Mouse (Mus musculus) myocyte (in vitro differentiated cells): ENCODE data around the gene Il20.

Source experiments
- CEBPB ChIP-seq: IDR thresholded peaks from 2 replicates; pipeline ENCODE4 v1.6.1; 2011; ENCODE audit warnings: mild to moderate bottlenecking, moderate library complexity; ENCODE audit not compliant: poor library complexity, insufficient read depth, severe bottlenecking
- E2F4 ChIP-seq: IDR thresholded peaks from one replicate; pipeline ENCODE4 v1.6.1; 2011; ENCODE audit warnings: mild to moderate bottlenecking, control low read depth, moderate library complexity; ENCODE audit not compliant: insufficient read depth
- MAX ChIP-seq: IDR thresholded peaks from one replicate; pipeline ENCODE4 v1.6.1; 2011; ENCODE audit warnings: low read depth, mild to moderate bottlenecking, control low read depth
- MYOD1 ChIP-seq, 3 experiments: IDR thresholded peaks; one replicate each; pipeline ENCODE4 v1.6.1; 2011; ENCODE audit warnings: control low read depth in 2 of 3, low read depth in 2 of 3, mild to moderate bottlenecking in 2 of 3, moderate library complexity in 1 of 3; ENCODE audit not compliant: insufficient read length in 2 of 3, control insufficient read depth in 1 of 3
- MYOG ChIP-seq, 3 experiments: IDR thresholded peaks; one replicate each; pipeline ENCODE4 v1.6.1; 2011; ENCODE audit warnings: control low read depth in 2 of 3, low read depth in 2 of 3, mild to moderate bottlenecking in 2 of 3; ENCODE audit not compliant: insufficient read length in 2 of 3, control insufficient read depth in 1 of 3, insufficient read depth in 1 of 3
- POLR2A ChIP-seq: IDR thresholded peaks from one replicate; pipeline ENCODE4 v1.6.1; 2011; ENCODE audit warnings: low read depth, mild to moderate bottlenecking, control low read depth, moderate library complexity; ENCODE audit not compliant: insufficient read length
- POLR2AphosphoS2 ChIP-seq: IDR thresholded peaks from one replicate; pipeline ENCODE4 v1.6.1; 2011; ENCODE audit warnings: low read depth, control low read depth; ENCODE audit not compliant: insufficient read length
- REST ChIP-seq: IDR thresholded peaks from one replicate; pipeline ENCODE4 v1.6.1; 2011; ENCODE audit warnings: mild to moderate bottlenecking, control low read depth, moderate library complexity; ENCODE audit not compliant: insufficient read depth, insufficient read length
- TCF12 ChIP-seq: IDR thresholded peaks from one replicate; pipeline ENCODE4 v1.6.1; 2011; ENCODE audit warnings: mild to moderate bottlenecking, control low read depth; ENCODE audit not compliant: poor library complexity, insufficient read depth, severe bottlenecking
- USF1 ChIP-seq: IDR thresholded peaks from one replicate; pipeline ENCODE4 v1.6.1; 2011; ENCODE audit warnings: low read depth, mild to moderate bottlenecking, control low read depth, moderate library complexity

- TF ChIP-seq CEBPB (no peak), TCF12 (no peak), REST (no peak), POLR2A (no peak), MYOD1 (IDR thresholded peaks at IDR 0.05; ENCODE audit: control insufficient read depth in 1 of 3, insufficient read length in 2 of 3, low read depth in 2 of 3) (no peak), USF1 (no peak), E2F4 (no peak), MAX (no peak), POLR2AphosphoS2 (no peak), MYOG (IDR thresholded peaks at IDR 0.05; ENCODE audit: control insufficient read depth in 1 of 3, insufficient read depth in 1 of 3, insufficient read length in 2 of 3, low read depth in 2 of 3) (no peak)
Observed at GRCm38 (mm10) chr1:130864741-130865140, 46.5 kb downstream of the Il20 start.
